Mouse (Mus musculus) neural tube, embryonic 13.5 days (tissue): ENCODE measurements at regions not wholly inside any gene's neighbourhood (a gene's known extent, or its start where the extent isn't known, plus 50 kb on each side); places are given as distances from the start of the nearest gene placed in this dataset.

Experiments used
- ATAC-seq: fragments of 200-750 bp; cut with Nextera tagmentation; 2 replicates; pipeline ENCODE4 v1.8.0; 2017; ENCODE audit warnings: low read depth, mild to moderate bottlenecking, moderate TSS enrichment, moderate library complexity
- H3K27ac ChIP-seq: fragments of 300-500 bp; sonication (generic); replicated peaks from 2 replicates; pipeline ENCODE4 v1.5.1; 2015; ENCODE audit warnings: moderate library complexity, mild to moderate bottlenecking, inconsistent platforms
- H3K27me3 ChIP-seq: fragments of 300-500 bp; sonication (generic); 2 replicates; pipeline ENCODE4 v1.6.1; 2015; ENCODE audit warnings: mild to moderate bottlenecking, inconsistent platforms
- H3K36me3 ChIP-seq: fragments of 300-500 bp; sonication (generic); 2 replicates; pipeline ENCODE4 v1.6.1; 2015; ENCODE audit warnings: mild to moderate bottlenecking, inconsistent platforms
- H3K4me1 ChIP-seq: fragments of 300-500 bp; sonication (generic); replicated peaks from 2 replicates; pipeline ENCODE4 v1.6.1; 2015; ENCODE audit warnings: inconsistent platforms
- H3K4me2 ChIP-seq: fragments of 300-500 bp; sonication (generic); 2 replicates; pipeline ENCODE4 v1.6.1; 2015; ENCODE audit warnings: inconsistent platforms, mild to moderate bottlenecking, moderate library complexity
- H3K4me3 ChIP-seq: fragments of 300-500 bp; sonication (generic); 2 replicates; pipeline ENCODE4 v1.5.1; 2015; ENCODE audit warnings: mild to moderate bottlenecking, inconsistent platforms
- H3K9ac ChIP-seq: fragments of 300-500 bp; sonication (generic); 2 replicates; pipeline ENCODE4 v1.6.1; 2015; ENCODE audit warnings: moderate library complexity, mild to moderate bottlenecking, inconsistent platforms
- H3K9me3 ChIP-seq: fragments of 300-500 bp; sonication (generic); 2 replicates; pipeline ENCODE4 v1.6.1; 2016; ENCODE audit warnings: inconsistent platforms
- WGBS: fragments of 180-500 bp; shearing (Covaris S2); methylation state at CpG from one replicate; pipeline ENCODE4 v1.1.7; 2015; 5-methylcytosine and 5-hydroxymethylcytosine counted together

GRCm38 (mm10) chr3:62280960-62281359 lies 57.2 kb upstream of the Arhgef26 start:
- WGBS: 55% methylated on average over 2 of the region's 2 CpGs
- ATAC-seq: no peak
- Histone ChIP-seq H3K27me3 (no peaks in the 10 kb centered on the region), H3K4me3 (no peak overlapping the region), H3K27ac (no peak overlapping the region), H3K4me2 (no peak overlapping the region), H3K4me1 (no peaks in the 10 kb centered on the region), H3K36me3 (no peaks in the 10 kb centered on the region), H3K9ac (no peak overlapping the region), H3K9me3 (no peaks in the 10 kb centered on the region)
